Mouse (Mus musculus): ENCODE results near the gene Ostf1. TPM values are rescaled to one million over a fixed set of nuclear protein-coding genes. Genes with fewer than 3 reads are reported as not detected.

Gene Ostf1
- total and polyA plus RNA-seq, 3 experiments = 88.0 to 322 (median 281) TPM

GRCm38 (mm10) chr19:18584621-18585020 lies 47.0 kb downstream of the Ostf1 start:
- peaks cover 86% of the 10 kb centered on the region for H3K36me3 ChIP-seq (replicated peaks)

GRCm38 (mm10) chr19:18583706-18584105 lies 47.9 kb downstream of the Ostf1 start:
- no peak for TF ChIP-seq TAL1 (conservative IDR thresholded peaks at IDR 0.05; ENCODE audit: low read depth, low read length)
- no peak for TF ChIP-seq POLR2AphosphoS5 (IDR thresholded peaks at IDR 0.05; ENCODE audit: insufficient replicate concordance, low read depth, low read length)
- no peak for TF ChIP-seq GATA1 (IDR thresholded peaks at IDR 0.05; ENCODE audit: borderline replicate concordance, low read length)
- no peak for DNase-seq (ENCODE audit: low spot score)
- Histone ChIP-seq H3K4me1 (ENCODE audit: insufficient read depth, low read depth, low read length) (no peaks in the 10 kb centered on the region), H3K27me3 (ENCODE audit: insufficient read depth, low read length) (no peaks in the 10 kb centered on the region), H3K36me3 (replicated peaks) (peaks cover 84% of the 10 kb centered on the region), H3K9me3 (replicated peaks) (no peaks in the 10 kb centered on the region), H3K4me3 (ENCODE audit: low read depth, low read length) (no peak overlapping the region)
- ATAC-seq (ENCODE audit: extremely low read depth, insufficient number of reproducible peaks, low FRiP score, poor library complexity, severe bottlenecking) = no peak

More at GRCm38 (mm10) chr19:18584621-18585020, 47.0 kb downstream of the Ostf1 start:
- Histone ChIP-seq H3K9me3 (replicated peaks) (no peaks in the 10 kb centered on the region), H3K4me3 (ENCODE audit: low read depth, low read length) (no peak overlapping the region), H3K4me1 (ENCODE audit: insufficient read depth, low read depth, low read length) (no peaks in the 10 kb centered on the region), H3K27me3 (ENCODE audit: insufficient read depth, low read length) (no peaks in the 10 kb centered on the region)
- DNase-seq (ENCODE audit: low spot score) = no peak
- TF ChIP-seq POLR2AphosphoS5 (IDR thresholded peaks at IDR 0.05; ENCODE audit: insufficient replicate concordance, low read depth, low read length) (no peak), GATA2 (IDR thresholded peaks at IDR 0.05; ENCODE audit: borderline replicate concordance, low read depth, low read length) (no peak), CTCF (IDR thresholded peaks at IDR 0.05; ENCODE audit: low read depth, low read length) (no peak), TAL1 (conservative IDR thresholded peaks at IDR 0.05; ENCODE audit: low read depth, low read length) (no peak), GATA1 (IDR thresholded peaks at IDR 0.05; ENCODE audit: borderline replicate concordance, low read length) (no peak)
- no peak for ATAC-seq (ENCODE audit: extremely low read depth, insufficient number of reproducible peaks, low FRiP score, poor library complexity, severe bottlenecking)

- Histone ChIP-seq H3K36me3 (replicated peaks) (peaks cover 85% of the 10 kb centered on the region), H3K27me3 (ENCODE audit: insufficient read depth, low read length) (no peaks in the 10 kb centered on the region), H3K9me3 (replicated peaks) (no peaks in the 10 kb centered on the region), H3K4me1 (ENCODE audit: insufficient read depth, low read depth, low read length) (no peaks in the 10 kb centered on the region), H3K4me3 (ENCODE audit: low read depth, low read length) (no peak overlapping the region)
- TF ChIP-seq TAL1 (conservative IDR thresholded peaks at IDR 0.05; ENCODE audit: low read depth, low read length) (no peak), GATA2 (IDR thresholded peaks at IDR 0.05; ENCODE audit: borderline replicate concordance, low read depth, low read length) (no peak), GATA1 (IDR thresholded peaks at IDR 0.05; ENCODE audit: borderline replicate concordance, low read length) (no peak), POLR2AphosphoS5 (IDR thresholded peaks at IDR 0.05; ENCODE audit: insufficient replicate concordance, low read depth, low read length) (no peak), CTCF (IDR thresholded peaks at IDR 0.05; ENCODE audit: low read depth, low read length) (no peak)
- DNase-seq (ENCODE audit: low spot score) (no peak), ATAC-seq (ENCODE audit: extremely low read depth, insufficient number of reproducible peaks, low FRiP score, poor library complexity, severe bottlenecking) (no peak)
These were observed 48.7 kb downstream of the Ostf1 start for GRCm38 (mm10) chr19:18582887-18583286.

- no peaks in the 10 kb centered on the region for H3K4me1 ChIP-seq (ENCODE audit: insufficient read depth, low read depth, low read length)
- no peak overlapping the region for H3K4me3 ChIP-seq (ENCODE audit: low read depth, low read length)
- H3K27me3 ChIP-seq (ENCODE audit: insufficient read depth, low read length) = no peaks in the 10 kb centered on the region
- peaks cover 82% of the 10 kb centered on the region for H3K36me3 ChIP-seq (replicated peaks)
- TF ChIP-seq CTCF (IDR thresholded peaks at IDR 0.05; ENCODE audit: low read depth, low read length) (no peak), TAL1 (conservative IDR thresholded peaks at IDR 0.05; ENCODE audit: low read depth, low read length) (no peak), GATA1 (IDR thresholded peaks at IDR 0.05; ENCODE audit: borderline replicate concordance, low read length) (no peak), GATA2 (IDR thresholded peaks at IDR 0.05; ENCODE audit: borderline replicate concordance, low read depth, low read length) (no peak), POLR2AphosphoS5 (IDR thresholded peaks at IDR 0.05; ENCODE audit: insufficient replicate concordance, low read depth, low read length) (no peak)
- ATAC-seq (ENCODE audit: extremely low read depth, insufficient number of reproducible peaks, low FRiP score, poor library complexity, severe bottlenecking) = no peak
- DNase-seq (ENCODE audit: low spot score) = no peak
- no peaks in the 10 kb centered on the region for H3K9me3 ChIP-seq (replicated peaks)
These were observed 49.4 kb downstream of the Ostf1 start for GRCm38 (mm10) chr19:18582226-18582625.

GRCm38 (mm10) chr19:18581046-18581445 lies 50.6 kb downstream of the Ostf1 start:
- H3K36me3 ChIP-seq (replicated peaks) = peaks cover 70% of the 10 kb centered on the region
- no peak for TF ChIP-seq POLR2AphosphoS5 (IDR thresholded peaks at IDR 0.05; ENCODE audit: insufficient replicate concordance, low read depth, low read length)
- ATAC-seq (ENCODE audit: extremely low read depth, insufficient number of reproducible peaks, low FRiP score, poor library complexity, severe bottlenecking) (no peak), DNase-seq (ENCODE audit: low spot score) (no peak)
- no peaks in the 10 kb centered on the region for H3K27me3 ChIP-seq (ENCODE audit: insufficient read depth, low read length)
- no peaks in the 10 kb centered on the region for H3K4me1 ChIP-seq (ENCODE audit: insufficient read depth, low read depth, low read length)
- no peaks in the 10 kb centered on the region for H3K9me3 ChIP-seq (replicated peaks)
- H3K4me3 ChIP-seq (ENCODE audit: low read depth, low read length) = no peak overlapping the region

GRCm38 (mm10) chr19:18579012-18579358 lies 52.6 kb downstream of the Ostf1 start:
- ATAC-seq (ENCODE audit: extremely low read depth, insufficient number of reproducible peaks, low FRiP score, poor library complexity, severe bottlenecking) (no peak), DNase-seq (ENCODE audit: low spot score) (no peak)

More at GRCm38 (mm10) chr19:18579012-18579358, 52.6 kb downstream of the Ostf1 start:
- Histone ChIP-seq H3K27me3 (ENCODE audit: insufficient read depth, low read length) (no peaks in the 10 kb centered on the region), H3K4me1 (ENCODE audit: insufficient read depth, low read depth, low read length) (no peaks in the 10 kb centered on the region), H3K9me3 (replicated peaks) (no peaks in the 10 kb centered on the region), H3K4me3 (ENCODE audit: low read depth, low read length) (no peak overlapping the region), H3K36me3 (replicated peaks) (peaks cover 51% of the 10 kb centered on the region)
- TF ChIP-seq GATA2 (IDR thresholded peaks at IDR 0.05; ENCODE audit: borderline replicate concordance, low read depth, low read length) (no peak), CTCF (IDR thresholded peaks at IDR 0.05; ENCODE audit: low read depth, low read length) (no peak), GATA1 (IDR thresholded peaks at IDR 0.05; ENCODE audit: borderline replicate concordance, low read length) (no peak), POLR2AphosphoS5 (IDR thresholded peaks at IDR 0.05; ENCODE audit: insufficient replicate concordance, low read depth, low read length) (no peak), TAL1 (conservative IDR thresholded peaks at IDR 0.05; ENCODE audit: low read depth, low read length) (no peak)
